Mouse (Mus musculus): Measurements from ENCODE around the gene Esrrg.

DNA sequence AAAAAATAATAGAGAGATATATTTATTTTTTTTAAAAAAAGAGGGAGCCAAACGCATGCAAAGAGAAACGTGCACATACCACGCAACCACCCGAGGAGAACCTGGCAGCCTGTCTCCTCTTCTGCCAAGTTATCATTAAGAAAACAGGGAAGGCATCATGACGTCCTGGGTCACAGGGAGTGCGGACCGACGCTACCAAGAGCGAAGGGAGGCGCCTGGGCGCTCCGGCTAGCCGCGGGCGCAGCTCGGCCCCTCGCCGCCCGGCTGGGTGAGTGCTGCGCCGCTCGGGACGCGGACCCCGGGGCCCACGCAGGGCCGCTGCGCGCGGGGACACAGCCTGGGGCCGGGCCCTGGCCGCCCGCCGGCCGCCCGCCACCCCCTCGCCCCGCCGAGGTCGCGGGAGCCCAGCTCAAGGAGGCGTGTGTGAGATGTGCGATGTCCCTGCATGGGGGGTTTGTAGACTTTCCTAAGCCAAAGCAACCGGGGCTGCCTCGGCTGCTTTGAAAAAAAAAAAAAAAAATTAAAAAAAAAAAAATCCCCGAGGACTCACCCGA lies 43.2 kb downstream of the Esrrg start:
- TF ChIP-seq TCF12 (IDR thresholded peaks at IDR 0.05; ENCODE audit: low read depth, low read length) (no peak), ETS1 (IDR thresholded peaks at IDR 0.05; ENCODE audit: low read depth, low read length) (no peak), MAFK (IDR thresholded peaks at IDR 0.05; ENCODE audit: borderline replicate concordance, low read depth, low read length) (no peak), GABPA (IDR thresholded peaks at IDR 0.05; ENCODE audit: low read depth, low read length) (no peak), ELF1 (IDR thresholded peaks at IDR 0.05; ENCODE audit: low read depth, low read length) (no peak), USF2 (IDR thresholded peaks at IDR 0.05; ENCODE audit: borderline replicate concordance in 1 of 2, insufficient read depth in 1 of 2, low read depth in 1 of 2, low read length in 2 of 2) (no peak), POLR2A (IDR thresholded peaks at IDR 0.05; ENCODE audit: control insufficient read depth in 1 of 2, insufficient read depth in 1 of 2, low read depth in 1 of 2, low read length in 2 of 2, poor library complexity in 1 of 2) (no peak), GATA1 (IDR thresholded peaks at IDR 0.05; ENCODE audit: low read depth, low read length) (no peak), CTCF (IDR thresholded peaks at IDR 0.05 in 2 of 3, conservative IDR thresholded peaks at IDR 0.05 in 1 of 3; ENCODE audit: control insufficient read depth in 1 of 3, insufficient read depth in 1 of 3, low read depth in 2 of 3, low read length in 3 of 3, poor library complexity in 1 of 3, severe bottlenecking in 1 of 3) (no peak), ZMIZ1 (IDR thresholded peaks at IDR 0.05; ENCODE audit: low read depth, low read length) (no peak), POLR2AphosphoS2 (IDR thresholded peaks at IDR 0.05; ENCODE audit: low read length) (no peak), JUND (IDR thresholded peaks at IDR 0.05; ENCODE audit: low read depth, low read length) (no peak), CHD2 (IDR thresholded peaks at IDR 0.05; ENCODE audit: low read length) (no peak), RCOR1 (IDR thresholded peaks at IDR 0.05; ENCODE audit: low read depth, low read length) (no peak)
